Mouse (Mus musculus) forebrain, embryonic 11.5 days (tissue): Measurements from ENCODE around the gene Usp22. TPM values are rescaled to one million over a fixed set of nuclear protein-coding genes. Genes with fewer than 3 reads are reported as not detected.

Source experiments
- ATAC-seq: fragments of 200-750 bp; cut with Nextera tagmentation; replicated peaks from 2 replicates; pipeline ENCODE4 v1.8.0; 2017; ENCODE audit warnings: moderate TSS enrichment; ENCODE audit not compliant: low FRiP score
- DNase-seq: peaks from one replicate; pipeline ENCODE4 v3.0.0-alpha.2; 2017; ENCODE audit warnings: low spot score
- H3K27ac ChIP-seq: fragments of 300-500 bp; sonication (generic); 2 replicates; pipeline ENCODE4 v1.5.1; 2014; ENCODE audit warnings: low read depth, low read length
- H3K27me3 ChIP-seq: fragments of 300-500 bp; sonication (generic); 2 replicates; pipeline ENCODE4 v1.6.1; 2014; ENCODE audit warnings: mild to moderate bottlenecking, low read length, mixed read lengths; ENCODE audit not compliant: control insufficient read depth, insufficient read depth
- H3K36me3 ChIP-seq: fragments of 300-500 bp; sonication (generic); 2 replicates; pipeline ENCODE4 v1.6.1; 2014; ENCODE audit warnings: mild to moderate bottlenecking, low read length, moderate library complexity, mixed read lengths; ENCODE audit not compliant: control insufficient read depth, insufficient read depth
- H3K4me1 ChIP-seq: fragments of 300-500 bp; sonication (generic); replicated peaks from 2 replicates; pipeline ENCODE4 v1.6.1; 2014; ENCODE audit warnings: low read length, mixed read lengths; ENCODE audit not compliant: control insufficient read depth, insufficient read depth
- H3K4me2 ChIP-seq: fragments of 300-500 bp; sonication (generic); 2 replicates; pipeline ENCODE4 v1.6.1; 2014; ENCODE audit warnings: low read depth, mild to moderate bottlenecking, low read length, moderate library complexity, mixed read lengths; ENCODE audit not compliant: severe bottlenecking
- H3K4me3 ChIP-seq: fragments of 300-500 bp; sonication (generic); 2 replicates; pipeline ENCODE4 v1.5.1; 2014; ENCODE audit warnings: low read depth, low read length
- H3K9ac ChIP-seq: fragments of 300-500 bp; sonication (generic); 2 replicates; pipeline ENCODE4 v1.6.1; 2014; ENCODE audit warnings: low read length
- H3K9me3 ChIP-seq: fragments of 300-500 bp; sonication (generic); 2 replicates; pipeline ENCODE4 v1.6.1; 2016; ENCODE audit warnings: low read length, mixed read lengths; ENCODE audit not compliant: control insufficient read depth
- WGBS: fragments of 180-500 bp; shearing (Covaris S2); extraction: QIAGEN DNeasy Blood & Tissue Kit; methylation state at CpG from one replicate; pipeline ENCODE4 v1.1.7; 2014; 5-methylcytosine and 5-hydroxymethylcytosine counted together
- polyA plus RNA-seq: library from polyadenylated mRNA; unstranded; fragments of >200 nt; fragmentation: Nextera tagmentation; extraction: Ambion mirVana; gene quantifications from 2 replicates; pipeline ENCODE4 v1.2.1, GENCODE M21; 2014

Usp22 gene
- polyA plus RNA-seq, 1 experiment from 2014 or later = 259 TPM

GRCm38 (mm10) chr11:61159796-61160732, 14.8 kb downstream of the Usp22 start:
- 85% methylated on average over 11 of the region's 11 CpGs for WGBS
- ATAC-seq = no peak
- H3K9me3 ChIP-seq = no peaks in the 10 kb centered on the region
- no peaks in the 10 kb centered on the region for H3K27me3 ChIP-seq
- H3K4me2 ChIP-seq = no peak overlapping the region
- no peak overlapping the region for H3K9ac ChIP-seq
- H3K36me3 ChIP-seq = peaks cover 53% of the 10 kb centered on the region
- DNase-seq = no peak
- H3K27ac ChIP-seq = no peak overlapping the region
- no peak overlapping the region for H3K4me3 ChIP-seq
- no peaks in the 10 kb centered on the region for H3K4me1 ChIP-seq

GRCm38 (mm10) chr11:61158141-61158540, 16.7 kb downstream of the Usp22 start:
- no peak for DNase-seq
- Histone ChIP-seq H3K27me3 (no peaks in the 10 kb centered on the region), H3K9me3 (no peaks in the 10 kb centered on the region), H3K4me3 (no peak overlapping the region), H3K9ac (no peak overlapping the region), H3K36me3 (peaks cover 50% of the 10 kb centered on the region), H3K4me1 (no peaks in the 10 kb centered on the region), H3K4me2 (no peak overlapping the region), H3K27ac (no peak overlapping the region)
- 67% methylated on average over 3 of the region's 3 CpGs for WGBS
- ATAC-seq = no peak

GRCm38 (mm10) chr11:61155727-61156126, 19.1 kb downstream of the Usp22 start:
- no peak for DNase-seq
- WGBS = 96% methylated on average over 2 of the region's 2 CpGs
- ATAC-seq = no peak

GRCm38 (mm10) chr11:61150233-61151001, 24.4 kb downstream of the Usp22 start:
- ATAC-seq (no peak), DNase-seq (no peak)
- no peak overlapping the region for H3K27ac ChIP-seq
- 82% methylated on average over 6 of the region's 6 CpGs for WGBS
- H3K4me3 ChIP-seq = no peak overlapping the region
- peaks cover 2% of the 10 kb centered on the region; the same call in 1 of the 2 replicates for H3K27me3 ChIP-seq
- no peaks in the 10 kb centered on the region for H3K9me3 ChIP-seq
- no peak overlapping the region for H3K9ac ChIP-seq
- no peak overlapping the region for H3K4me2 ChIP-seq
- H3K36me3 ChIP-seq = peaks cover 17% of the 10 kb centered on the region
- peaks cover 5% of the 10 kb centered on the region; the same call in 1 of the 2 replicates for H3K4me1 ChIP-seq

More at GRCm38 (mm10) chr11:61155727-61156126, 19.1 kb downstream of the Usp22 start:
- no peaks in the 10 kb centered on the region for H3K9me3 ChIP-seq
- no peaks in the 10 kb centered on the region for H3K4me1 ChIP-seq
- H3K27me3 ChIP-seq = no peaks in the 10 kb centered on the region
- H3K36me3 ChIP-seq = peaks cover 44% of the 10 kb centered on the region
- no peak overlapping the region for H3K27ac ChIP-seq
- no peak overlapping the region for H3K4me3 ChIP-seq
- no peak overlapping the region for H3K9ac ChIP-seq
- H3K4me2 ChIP-seq = no peak overlapping the region

GRCm38 (mm10) chr11:61147300-61147683, 27.6 kb downstream of the Usp22 start:
- Histone ChIP-seq H3K27ac (no peak overlapping the region), H3K36me3 (peaks cover 1% of the 10 kb centered on the region; the same call in 1 of the 2 replicates), H3K4me1 (peaks cover 5% of the 10 kb centered on the region; the same call in 1 of the 2 replicates), H3K27me3 (peaks cover 2% of the 10 kb centered on the region; the same call in 1 of the 2 replicates), H3K9ac (peak overlapping the region; percentile 57), H3K9me3 (no peaks in the 10 kb centered on the region), H3K4me3 (peak overlapping the region; percentile 33), H3K4me2 (peak overlapping the region; percentile 73)
- ATAC-seq (no peak), DNase-seq (peak; percentile 78)
- WGBS = 6% methylated on average over 32 of the region's 32 CpGs

GRCm38 (mm10) chr11:61146645-61147299, 28.1 kb downstream of the Usp22 start:
- Histone ChIP-seq H3K4me1 (peaks cover 5% of the 10 kb centered on the region; the same call in 1 of the 2 replicates), H3K9ac (peak overlapping the region; percentile 57), H3K9me3 (no peaks in the 10 kb centered on the region), H3K4me3 (peak overlapping the region; percentile 33), H3K27me3 (peaks cover 2% of the 10 kb centered on the region; the same call in 1 of the 2 replicates), H3K4me2 (peak overlapping the region; percentile 73), H3K27ac (no peak overlapping the region), H3K36me3 (no peaks in the 10 kb centered on the region; the same call in 1 of the 2 replicates)
- DNase-seq (peak; percentile 82), ATAC-seq (no peak)
- WGBS = 14% methylated on average over 20 of the region's 20 CpGs

- Histone ChIP-seq H3K4me1 (peaks cover 5% of the 10 kb centered on the region; the same call in 1 of the 2 replicates), H3K36me3 (no peaks in the 10 kb centered on the region), H3K4me3 (no peak overlapping the region), H3K4me2 (no peak overlapping the region), H3K27ac (no peak overlapping the region), H3K9me3 (no peaks in the 10 kb centered on the region), H3K9ac (no peak overlapping the region), H3K27me3 (peaks cover 2% of the 10 kb centered on the region; the same call in 1 of the 2 replicates)
- 69% methylated on average over 8 of the region's 8 CpGs for WGBS
- DNase-seq = no peak
- ATAC-seq = no peak
Measured at GRCm38 (mm10) chr11:61145551-61145950, 29.3 kb downstream of the Usp22 start.
